Mouse (Mus musculus) frontal cortex, adult (tissue): Measurements from ENCODE around the gene Catsperg2.
"Not testable (repeated sequence)": the region's sequence is repeated elsewhere in the genome, so short reads cannot be mapped to it uniquely, and the experiment has no call there.

Source experiments
- ATAC-seq: cut with Nextera tagmentation; 2 replicates; pipeline ENCODE4 v1.9.2; 2017; ENCODE audit warnings: mild to moderate bottlenecking, moderate library complexity, mixed read lengths; ENCODE audit not compliant: low TSS enrichment

Gene Catsperg2

DNA sequence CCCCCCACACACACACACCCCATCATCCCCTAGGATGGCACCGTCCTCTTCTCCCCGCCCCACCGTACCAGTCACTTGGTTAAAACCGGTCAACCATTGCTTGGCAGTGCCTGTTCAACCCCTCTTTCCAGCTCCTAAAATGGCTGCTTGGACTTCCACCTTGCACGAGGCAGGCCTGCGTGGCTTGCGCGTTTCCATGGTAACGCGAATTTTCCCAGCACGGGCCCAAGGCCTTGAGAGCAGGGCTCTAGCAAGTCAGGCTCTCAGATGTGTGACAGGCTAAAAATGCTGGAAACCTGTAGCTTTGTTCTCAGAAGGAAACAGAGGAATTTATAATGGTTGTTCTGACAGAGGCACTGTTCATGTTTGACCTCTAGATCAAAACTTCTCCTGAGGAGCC is at the start of gene Catsperg2:
TSS of gene Catsperg2 (minus strand) at position 173 of the 400 bp plus-strand sequence.
- not testable (repeated sequence) for ATAC-seq

DNA sequence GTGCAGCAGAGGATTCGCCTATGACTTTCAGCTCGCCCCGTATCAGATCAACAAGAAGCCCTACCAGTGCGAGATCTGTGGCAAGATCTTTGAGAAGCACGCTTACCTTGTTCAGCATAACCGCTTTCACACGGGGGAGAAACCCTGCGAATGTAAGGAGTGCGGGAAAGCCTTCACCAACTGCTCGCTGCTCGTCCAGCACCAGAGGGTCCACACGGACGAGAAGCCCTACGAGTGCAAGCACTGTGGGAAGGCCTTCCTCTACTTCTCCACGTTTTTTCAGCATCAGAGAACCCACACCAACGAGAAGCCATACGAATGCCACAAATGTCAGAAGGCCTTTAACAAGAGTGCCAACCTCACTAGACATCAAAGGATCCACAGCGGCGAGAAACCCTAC is 49.7 kb upstream of the Catsperg2 start:
- no peak for ATAC-seq

DNA sequence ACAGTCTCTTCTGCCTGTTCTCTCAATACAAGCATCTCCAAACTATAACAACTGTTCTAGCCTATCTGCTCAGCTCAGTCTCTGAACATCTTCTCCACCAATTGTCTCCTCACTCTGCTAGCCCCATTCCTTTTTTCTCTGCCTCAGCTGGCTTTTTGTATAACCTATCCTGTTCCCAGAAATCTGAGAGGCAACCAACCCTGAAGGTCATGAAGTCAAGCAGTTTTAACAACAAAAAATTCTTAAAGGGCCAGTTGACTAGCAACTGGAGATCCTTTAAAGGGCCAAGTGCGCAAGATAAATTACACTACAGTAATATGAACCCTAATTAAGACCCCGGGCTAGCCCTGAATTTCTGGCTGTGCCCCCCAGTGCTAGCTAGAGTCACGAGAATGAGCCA is 47.5 kb upstream of the Catsperg2 start:
- ATAC-seq = no peak

DNA sequence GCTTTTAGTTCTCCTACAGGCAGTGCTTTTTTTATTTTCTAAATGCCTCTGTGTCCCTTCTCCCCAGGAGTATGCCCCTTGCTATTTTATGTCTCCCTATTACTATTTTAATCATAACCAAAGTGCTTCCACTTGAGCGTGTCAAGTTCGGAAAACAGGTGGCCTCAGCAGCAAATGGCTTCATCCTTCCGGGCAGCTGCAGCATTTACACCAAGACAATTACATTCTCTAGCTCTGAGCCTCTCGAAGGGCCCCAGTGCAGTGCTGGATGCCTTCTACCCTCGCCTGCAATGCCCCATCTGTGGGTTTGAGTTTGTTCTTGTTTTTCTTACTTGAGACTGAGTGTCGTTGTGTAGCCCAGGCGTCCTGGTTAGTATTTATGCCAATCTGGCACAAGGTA is 46.7 kb upstream of the Catsperg2 start:
- no peak for ATAC-seq

DNA sequence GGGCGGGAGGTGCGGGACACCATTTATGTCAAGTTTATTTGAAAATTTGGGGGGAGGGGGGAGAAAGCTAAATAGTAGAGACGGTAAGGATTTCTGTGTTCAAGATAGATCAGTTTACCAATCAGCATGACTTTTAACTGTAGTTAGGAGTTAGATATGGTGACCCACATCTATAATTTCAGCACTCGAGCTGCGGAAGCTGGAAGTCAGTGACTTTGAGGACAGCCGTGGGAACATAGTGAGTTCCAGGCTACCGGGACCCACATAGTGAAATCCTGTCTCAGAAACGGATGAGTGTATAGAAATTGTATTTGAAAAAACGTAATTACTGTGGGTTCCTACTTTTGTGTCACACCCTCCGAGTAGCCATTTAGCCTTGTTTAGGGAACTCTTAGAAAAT is 42.1 kb upstream of the Catsperg2 start:
- no peak for ATAC-seq

DNA sequence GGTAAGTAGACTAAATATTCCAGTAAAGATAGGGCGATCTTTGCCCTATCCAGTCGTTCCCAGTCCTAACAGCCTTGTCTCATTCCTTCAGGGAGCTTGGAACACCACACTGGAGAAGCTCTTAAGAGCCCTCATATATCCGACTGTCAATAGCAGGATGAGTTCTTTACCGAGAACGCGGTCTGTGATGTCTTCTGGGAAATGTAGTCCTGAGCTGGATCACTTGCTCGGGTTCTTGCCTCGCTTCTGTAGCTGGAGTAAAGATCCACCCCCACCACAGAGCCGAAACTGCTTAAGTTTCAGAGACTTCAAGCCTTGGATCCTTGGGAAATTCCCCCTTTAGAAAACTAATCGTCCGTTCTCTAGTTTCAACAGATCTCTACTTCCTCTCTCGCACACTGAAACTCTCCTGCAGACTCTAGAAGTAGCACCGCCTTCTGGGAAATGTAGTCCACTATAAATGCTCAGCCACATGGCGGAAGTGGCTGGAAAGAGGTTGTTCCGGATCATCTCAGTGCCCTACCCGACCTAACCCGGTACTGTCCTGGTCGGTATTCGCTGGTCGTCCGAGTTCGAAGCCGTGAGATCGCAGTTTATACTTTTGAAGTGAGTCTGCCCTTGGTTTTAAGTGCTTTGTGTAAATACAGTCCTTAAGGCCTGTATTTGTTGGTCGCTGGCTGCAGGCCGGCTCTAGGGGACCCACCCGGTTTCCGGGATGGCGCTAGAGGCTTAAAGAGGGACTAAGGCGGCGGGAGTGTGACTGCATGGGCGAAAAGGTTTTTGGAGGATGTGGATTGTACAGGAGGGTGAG is 41.5 kb upstream of the Catsperg2 start, which contains the start of gene Zfp84:
TSS of gene Zfp84 (plus strand) at position 463 of the 811 bp plus-strand sequence.
- peak; percentile 95 for ATAC-seq

DNA sequence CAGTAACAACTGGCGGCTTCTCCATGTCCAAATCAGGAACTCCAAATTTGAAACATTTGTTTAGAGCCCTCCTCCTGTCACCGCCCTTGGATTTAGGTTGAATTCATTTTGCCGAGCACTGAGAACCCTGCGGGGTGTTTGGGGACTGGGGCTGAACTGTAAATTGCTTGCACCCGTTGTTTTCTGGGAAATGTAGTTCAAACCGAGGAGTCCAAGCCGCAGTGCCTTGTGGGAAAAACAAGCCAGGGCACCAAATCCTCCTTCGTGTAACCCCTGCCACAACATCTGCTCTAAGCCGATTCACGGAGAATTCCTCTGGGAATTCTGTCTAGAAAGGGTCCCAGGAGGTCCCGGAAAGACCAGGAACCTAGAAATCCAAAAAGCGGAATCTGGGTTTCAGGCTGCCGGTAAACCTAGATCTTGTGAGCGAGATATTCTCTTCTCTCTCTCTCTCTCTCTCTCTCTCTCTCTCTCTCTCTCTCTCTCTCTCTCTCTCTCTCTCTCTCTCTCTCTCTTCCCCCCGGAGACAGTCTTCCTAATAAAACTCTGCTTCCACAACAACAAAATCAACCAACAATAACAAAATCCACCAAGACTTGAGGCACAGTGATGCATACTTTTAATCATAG is 40.3 kb upstream of the Catsperg2 start:
- peak; percentile 70 for ATAC-seq

DNA sequence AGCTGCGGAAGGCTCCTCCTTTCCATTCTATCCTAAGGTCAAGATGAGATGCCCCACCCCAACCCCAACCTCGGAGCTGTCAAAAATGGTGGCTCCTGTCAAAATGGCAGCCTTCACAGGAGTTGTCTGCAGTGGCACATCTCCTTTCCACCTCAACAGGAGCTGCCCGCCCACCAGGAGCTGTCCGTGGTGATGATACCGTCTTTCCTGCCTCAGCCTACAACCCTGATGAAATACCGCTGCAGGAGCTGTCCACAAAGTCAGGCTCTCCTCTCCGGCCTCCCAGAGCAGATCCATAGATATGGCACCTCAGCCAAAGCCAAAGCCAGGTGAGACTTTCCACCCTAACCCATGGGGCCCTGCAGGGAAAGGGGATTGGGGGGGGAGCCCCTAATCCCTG is 37.9 kb upstream of the Catsperg2 start:
- no peak for ATAC-seq

DNA sequence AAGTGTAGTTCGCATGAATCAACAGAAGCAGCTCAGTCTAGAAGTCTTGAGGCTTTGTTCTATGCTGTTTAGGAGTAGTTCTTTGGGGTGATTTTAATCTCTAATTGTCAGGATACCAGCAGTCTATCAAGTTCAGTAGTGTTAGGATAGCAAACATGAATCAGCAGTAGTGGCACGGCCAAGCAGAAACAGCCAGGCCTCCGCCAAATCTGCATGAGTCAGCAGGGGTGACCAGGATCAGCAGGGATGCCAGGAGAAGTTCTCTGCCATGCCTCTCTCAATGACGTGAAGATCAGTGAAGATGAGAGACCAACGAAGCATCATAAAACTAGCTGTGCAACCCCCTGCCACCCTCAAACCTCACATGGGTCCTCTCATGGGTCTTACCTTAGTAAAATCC is 33.6 kb upstream of the Catsperg2 start:
- no peak for ATAC-seq

DNA sequence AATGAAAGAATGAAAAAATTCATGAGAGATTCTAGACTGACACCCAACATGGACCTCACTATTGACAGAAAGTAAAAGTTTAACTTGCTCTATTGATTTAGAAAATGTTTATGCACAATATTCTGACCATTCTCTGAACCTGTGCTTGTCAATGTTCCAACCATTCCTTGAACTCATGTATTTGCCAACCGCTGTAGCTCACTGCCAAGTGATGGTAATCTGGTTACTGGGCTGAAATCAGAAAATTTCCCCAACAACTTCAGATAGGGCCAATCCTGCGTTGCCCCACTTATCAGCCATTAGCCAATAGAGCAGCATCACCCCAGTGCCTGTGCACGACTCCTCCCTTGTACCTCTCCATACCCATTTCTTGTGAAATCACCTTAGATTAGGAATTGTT is 15.4 kb upstream of the Catsperg2 start:
- no peak for ATAC-seq

DNA sequence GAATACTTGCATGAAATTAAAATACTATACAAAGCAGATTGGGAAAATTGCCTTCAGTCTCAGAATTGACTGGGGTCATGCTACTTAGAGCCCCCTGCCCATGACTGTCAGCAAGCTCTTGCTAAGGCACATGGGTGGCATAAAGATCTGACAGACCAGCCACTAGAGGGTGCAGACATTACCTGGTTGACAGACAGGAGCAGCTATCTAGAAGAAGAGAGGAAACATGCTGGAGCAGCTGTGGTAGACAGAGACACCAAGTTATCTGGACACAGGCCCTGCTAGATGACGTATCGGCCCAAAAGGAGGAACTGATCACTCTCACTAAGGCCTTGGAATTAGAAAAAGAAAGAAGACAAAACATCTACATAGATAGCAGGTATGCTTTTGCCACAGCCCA is 1.2 kb upstream of the Catsperg2 start:
- no peak for ATAC-seq

DNA sequence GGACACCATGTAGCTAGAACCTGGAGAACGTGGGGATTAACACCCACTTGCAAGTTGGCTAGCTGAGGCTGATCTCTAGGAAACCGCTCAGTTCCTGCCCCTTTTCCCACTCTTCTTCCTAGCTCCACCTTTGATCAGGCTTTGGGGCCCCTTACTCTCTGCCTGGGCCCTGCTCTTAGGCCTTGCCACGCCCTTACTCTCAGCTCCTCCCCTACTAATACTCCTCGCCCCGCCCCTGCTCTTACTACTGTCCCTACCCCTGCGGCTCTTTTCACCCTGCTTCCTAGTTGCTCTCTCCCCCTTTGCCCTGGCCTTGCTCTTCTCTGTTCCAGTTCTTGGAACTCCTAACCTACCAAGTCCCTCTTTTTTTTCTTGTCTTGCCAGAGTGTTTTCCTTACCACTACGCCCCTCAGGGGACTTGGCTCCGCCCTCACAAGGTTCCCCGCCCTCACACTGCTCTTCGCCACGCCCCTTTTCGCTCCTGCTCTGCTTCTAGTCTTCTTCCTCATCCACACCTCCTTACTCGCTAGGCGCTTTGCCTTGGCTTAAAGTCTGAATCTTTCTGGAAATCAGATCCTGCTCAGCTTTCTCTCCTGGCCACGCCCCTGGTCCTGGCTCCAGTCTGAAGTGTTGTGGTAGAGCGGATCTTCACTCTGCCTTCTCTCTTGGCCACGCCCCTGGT is 1.2 kb downstream of the Catsperg2 start:
- not testable (repeated sequence) for ATAC-seq

DNA sequence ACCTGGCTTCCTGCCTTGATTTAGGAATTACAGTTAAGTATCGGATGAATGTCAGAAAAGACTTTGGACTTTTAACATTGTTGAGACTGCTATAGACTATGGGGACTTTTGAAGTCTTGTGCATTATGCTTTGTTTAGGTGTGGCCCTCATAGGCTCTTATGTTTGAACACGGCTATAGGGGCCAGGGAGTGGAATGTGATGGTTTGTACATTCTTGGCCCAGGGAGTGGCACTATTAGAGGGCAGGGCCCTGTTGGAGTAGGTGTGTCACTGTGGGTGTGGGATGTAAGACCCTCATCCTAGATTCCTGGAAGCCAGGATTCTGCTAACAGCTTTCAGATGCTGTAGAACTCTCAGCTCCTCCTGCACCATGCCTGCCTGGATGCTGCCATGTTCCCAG is 17.9 kb downstream of the Catsperg2 start:
- ATAC-seq = not testable (repeated sequence)

DNA sequence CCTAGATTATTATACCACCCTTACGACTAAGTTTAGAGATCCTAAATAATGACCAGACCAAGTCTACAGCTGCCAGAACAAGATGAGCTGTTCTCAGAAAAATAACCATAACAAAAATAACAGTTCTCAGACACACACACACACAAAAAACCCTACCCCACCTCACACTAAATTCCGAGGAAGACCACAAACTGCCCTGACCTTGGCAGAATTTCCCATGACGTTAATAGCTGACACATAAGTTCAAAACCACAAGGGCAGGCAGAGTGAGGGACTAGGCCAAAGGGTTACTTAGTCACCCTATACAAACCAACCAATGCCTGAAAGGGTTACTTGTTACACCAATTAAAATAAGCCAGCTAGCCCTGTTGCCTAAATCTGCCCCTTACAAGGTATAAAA is 31.6 kb downstream of the Catsperg2 start:
- ATAC-seq = not testable (repeated sequence)

DNA sequence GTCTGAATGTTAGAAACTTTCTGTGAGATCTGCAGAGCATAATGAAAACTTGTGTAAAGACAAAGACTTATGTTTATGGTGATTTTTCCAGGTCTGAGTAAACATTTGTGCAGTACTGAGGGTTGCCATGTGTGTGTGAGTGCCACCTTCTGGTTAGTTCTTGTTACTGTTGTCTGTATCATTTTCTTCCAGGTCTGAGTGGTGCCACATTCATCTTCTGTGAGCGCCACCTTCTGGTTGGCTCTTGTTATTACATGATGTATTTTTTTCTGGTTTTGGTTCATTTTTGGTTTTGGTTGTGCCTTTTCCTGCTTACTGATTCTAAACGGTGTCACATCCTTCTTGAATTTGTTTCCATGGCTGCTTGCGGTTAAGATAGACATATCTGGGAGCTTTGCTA is 45.0 kb downstream of the Catsperg2 start:
- ATAC-seq = no peak
